Mouse (Mus musculus) embryonic stem cell, embryonic (primary cell): ENCODE measurements at regions not wholly inside any gene's neighbourhood (a gene's known extent, or its start where the extent isn't known, plus 50 kb on each side); places are given as distances from the start of the nearest gene placed in this dataset.
"Not testable (repeated sequence)": the region's sequence is repeated elsewhere in the genome, so short reads cannot be mapped to it uniquely, and the experiment has no call there.

ENCODE experiments used
- CTCF ChIA-PET, 4 experiments: fragments of 300-600 bp in 2 of 4; fragments of 350-600 bp in 2 of 4; sonication (Branson Sonifier 250); formaldehyde crosslinking; loops; one replicate each; lab custom pipeline; 2022; ENCODE audit warnings: inconsistent platforms in 2 of 4; lab: Charles Lee
- POLR2A ChIA-PET, 4 experiments: fragments of 300-600 bp in 2 of 4; fragments of 350-600 bp in 2 of 4; sonication (Branson Sonifier 250); formaldehyde crosslinking; loops; one replicate each; lab custom pipeline; 2022; ENCODE audit warnings: antibody characterized with exemption in 4 of 4, inconsistent platforms in 1 of 4; lab: Charles Lee

GRCm38 (mm10) chr2:84042793-84043192 lies 52.4 kb downstream of the Gm13691 start:
- ChIA-PET CTCF (no interaction called here), POLR2A (no interaction called here)

- ChIA-PET POLR2A (no interaction called here), CTCF (interaction anchor here in 2 of 4 experiments (0.5 to 0.9 kb wide), 2 partner anchors 402 to 1622 kb away, joined by 4 to 8 read pairs; no protein-coding TSS in a partner anchor)
These were observed 58.2 kb downstream of the Gm13691 start for GRCm38 (mm10) chr2:84048398-84049140.

GRCm38 (mm10) chr2:84051883-84052331 lies 61.6 kb downstream of the Gm13691 start:
- CTCF ChIA-PET = no interaction called here
- POLR2A ChIA-PET = no interaction called here

GRCm38 (mm10) chr2:84059246-84059645 lies 68.9 kb downstream of the Gm13691 start:
- POLR2A ChIA-PET = no interaction called here

DNA sequence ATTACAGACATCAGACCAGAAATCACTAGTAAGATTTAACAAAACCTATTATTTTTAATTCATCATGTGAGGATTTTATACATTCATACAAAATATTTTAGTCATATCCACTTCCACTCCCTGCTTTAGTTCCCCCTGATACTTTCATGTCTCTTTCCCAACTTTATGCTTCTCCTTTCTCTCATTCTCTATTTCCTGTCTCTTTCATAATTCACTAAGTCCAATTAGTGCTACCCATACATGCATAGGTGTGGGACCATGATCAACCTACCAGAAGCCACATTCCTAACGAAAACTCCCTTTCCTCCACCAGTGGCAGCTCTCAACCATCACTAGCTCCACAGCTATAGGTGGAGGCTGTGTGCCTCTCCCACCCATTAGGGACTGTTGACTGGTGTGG lies 70.9 kb downstream of the Gm13691 start:
- POLR2A ChIA-PET = no interaction called here
- CTCF ChIA-PET = no interaction called here

More at GRCm38 (mm10) chr2:84059246-84059645, 68.9 kb downstream of the Gm13691 start:
- CTCF ChIA-PET = interaction anchor here in 1 of 4 experiments (0.6 kb wide), 1 partner anchor 216 kb away, joined by 6 read pairs; no protein-coding TSS in a partner anchor

- CTCF ChIA-PET = no interaction called here
- POLR2A ChIA-PET = no interaction called here
These were observed 74.0 kb downstream of the Gm13691 start for GRCm38 (mm10) chr2:84064371-84064770.

DNA sequence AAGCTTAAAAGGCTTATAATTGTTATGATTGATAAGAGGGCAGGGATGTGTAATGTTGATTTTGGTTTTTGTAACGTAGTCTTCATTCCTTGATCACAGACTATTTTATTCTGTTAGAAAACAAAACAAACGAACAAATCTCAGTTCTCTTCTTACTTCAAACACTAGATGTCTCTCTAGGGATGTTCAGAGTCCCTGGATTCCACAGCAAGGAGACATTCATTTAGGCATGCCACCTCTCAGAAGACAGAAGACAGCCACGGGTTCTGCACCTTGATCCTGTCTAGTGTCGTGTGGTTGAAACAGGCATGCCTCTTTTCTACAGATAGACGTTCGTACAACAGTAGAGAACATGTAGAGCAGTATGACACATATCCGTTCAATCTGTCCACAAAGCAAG lies 74.7 kb downstream of the Gm13691 start:
- ChIA-PET POLR2A (no interaction called here), CTCF (no interaction called here)

DNA sequence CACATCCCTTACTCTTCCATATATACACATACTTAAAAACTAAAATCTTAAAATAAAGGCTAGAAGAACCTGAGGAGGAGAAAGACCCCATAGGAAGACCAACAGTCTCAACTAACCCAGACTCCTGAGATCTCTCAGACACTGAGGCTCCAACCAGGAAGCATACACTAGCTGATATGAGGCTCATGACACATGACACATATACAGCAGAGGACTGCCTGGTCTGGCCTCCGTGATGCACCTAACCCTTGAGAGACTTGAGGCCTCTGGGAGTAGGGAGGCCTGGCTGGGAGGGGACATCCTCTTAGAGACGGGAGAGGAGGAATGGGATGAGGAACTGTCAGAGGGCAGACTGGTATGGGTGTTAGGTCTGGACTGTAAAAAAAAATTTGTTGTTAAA lies 75.4 kb downstream of the Gm13691 start:
- ChIA-PET CTCF (no interaction called here), POLR2A (no interaction called here)

DNA sequence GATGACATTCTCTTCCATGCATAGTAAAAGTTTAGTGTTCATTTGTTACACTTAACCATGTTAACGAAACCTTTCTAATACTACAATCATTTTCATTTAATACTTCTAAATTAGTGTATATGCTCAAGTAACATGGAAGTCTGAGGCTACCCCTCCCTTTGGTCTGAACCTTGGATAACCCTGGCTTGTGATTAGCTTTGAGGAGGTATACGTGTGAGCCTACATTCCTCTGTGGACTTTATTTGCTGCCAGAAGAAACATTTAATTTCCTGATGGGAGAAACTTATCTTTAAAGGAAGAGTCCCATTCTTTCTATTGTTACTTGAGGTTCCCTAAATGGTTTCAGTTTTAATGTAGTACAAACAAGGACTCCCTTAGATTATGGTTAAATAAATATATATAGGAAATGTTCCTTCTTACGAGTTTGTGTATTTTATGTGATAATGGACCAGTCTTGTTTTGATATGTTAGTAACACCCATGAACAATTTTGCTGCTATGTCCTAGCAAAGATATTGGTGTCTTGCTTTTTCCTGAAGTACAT lies 75.9 kb downstream of the Gm13691 start:
- CTCF ChIA-PET = interaction anchor here in 1 of 4 experiments (0.6 kb wide), 1 partner anchor 940 kb away, joined by 4 read pairs; no protein-coding TSS in a partner anchor
- POLR2A ChIA-PET = interaction anchor here in 1 of 4 experiments (0.6 kb wide), 1 partner anchor 46 kb away, joined by 3 read pairs; no protein-coding TSS in a partner anchor

GRCm38 (mm10) chr2:84066785-84067526 lies 76.6 kb downstream of the Gm13691 start:
- POLR2A ChIA-PET = interaction anchor here in 1 of 4 experiments (0.6 kb wide), 1 partner anchor 47 kb away, joined by 3 read pairs; no protein-coding TSS in a partner anchor
- CTCF ChIA-PET = interaction anchor here in 1 of 4 experiments (0.6 kb wide), 1 partner anchor 940 kb away, joined by 4 read pairs; no protein-coding TSS in a partner anchor

- CTCF ChIA-PET = no interaction called here
- POLR2A ChIA-PET = no interaction called here
These were observed 78.3 kb downstream of the Gm13691 start for GRCm38 (mm10) chr2:84068617-84069016.

DNA sequence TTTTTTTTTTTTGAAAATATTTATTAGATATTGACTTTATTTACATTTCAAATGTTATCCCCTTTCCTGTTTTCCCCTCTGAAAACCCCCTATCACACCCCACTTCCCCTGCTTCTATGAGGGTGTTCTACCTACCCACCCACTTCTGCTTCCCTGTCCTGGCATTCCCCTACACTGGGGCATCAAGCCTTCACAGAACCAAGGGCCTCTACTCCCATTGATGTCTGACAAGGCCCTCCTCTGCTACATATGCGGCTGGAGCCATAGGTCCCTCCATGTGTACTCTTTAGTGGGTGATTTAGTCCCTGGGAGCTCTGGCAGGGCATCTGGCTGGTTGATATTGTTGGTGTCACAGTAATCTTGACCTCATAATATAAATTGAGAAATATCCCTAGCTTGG lies 79.1 kb downstream of the Gm13691 start:
- CTCF ChIA-PET = interaction anchor here in 1 of 4 experiments (0.7 kb wide), 1 partner anchor 668 kb away, joined by 3 read pairs; no protein-coding TSS in a partner anchor
- POLR2A ChIA-PET = not testable (repeated sequence)

GRCm38 (mm10) chr2:84072881-84073583 lies 82.7 kb downstream of the Gm13691 start:
- POLR2A ChIA-PET = no interaction called here
- CTCF ChIA-PET = no interaction called here

DNA sequence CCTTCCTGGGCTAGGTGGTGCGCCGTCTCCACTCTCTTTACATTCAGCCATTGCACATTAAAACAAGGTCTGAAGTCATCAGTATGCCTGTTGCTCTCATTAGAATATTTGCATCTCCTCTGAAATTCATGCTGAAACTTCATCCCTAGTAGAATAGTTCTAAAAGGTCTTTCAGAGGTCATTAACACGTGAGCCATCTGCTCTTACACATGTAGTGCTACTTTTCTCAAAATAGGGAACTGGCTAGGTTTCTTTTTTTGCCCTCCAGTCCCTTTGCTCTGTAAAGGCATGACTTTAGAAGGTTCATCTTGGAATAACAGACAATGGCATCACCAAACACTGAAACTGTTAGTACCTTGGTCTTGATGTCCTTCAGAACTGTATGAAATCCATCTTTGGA lies 85.6 kb downstream of the Gm13691 start:
- ChIA-PET CTCF (no interaction called here), POLR2A (no interaction called here)

DNA sequence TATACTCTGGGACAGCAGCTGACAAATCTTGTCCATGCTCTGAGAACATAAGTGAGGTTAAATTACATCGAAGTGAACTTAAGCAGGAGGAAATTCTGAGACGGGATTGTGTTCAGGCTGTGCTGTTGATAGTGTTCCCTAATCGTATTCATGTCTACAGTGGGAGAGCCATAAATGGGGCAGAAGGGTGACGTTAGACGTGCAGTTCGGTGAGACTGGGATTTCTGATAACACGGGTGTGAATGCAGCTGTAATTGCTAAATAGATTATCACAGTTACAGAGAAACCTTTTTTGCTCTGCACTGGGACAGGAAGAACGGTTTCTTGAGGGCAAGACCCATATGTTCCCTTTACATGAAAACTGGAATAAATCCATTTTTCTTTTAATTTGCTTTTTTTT lies 88.9 kb downstream of the Gm13691 start:
- POLR2A ChIA-PET = interaction anchor here in 1 of 4 experiments (0.7 kb wide), 1 partner anchor 22 kb away, joined by 3 read pairs; no protein-coding TSS in a partner anchor
- CTCF ChIA-PET = no interaction called here

DNA sequence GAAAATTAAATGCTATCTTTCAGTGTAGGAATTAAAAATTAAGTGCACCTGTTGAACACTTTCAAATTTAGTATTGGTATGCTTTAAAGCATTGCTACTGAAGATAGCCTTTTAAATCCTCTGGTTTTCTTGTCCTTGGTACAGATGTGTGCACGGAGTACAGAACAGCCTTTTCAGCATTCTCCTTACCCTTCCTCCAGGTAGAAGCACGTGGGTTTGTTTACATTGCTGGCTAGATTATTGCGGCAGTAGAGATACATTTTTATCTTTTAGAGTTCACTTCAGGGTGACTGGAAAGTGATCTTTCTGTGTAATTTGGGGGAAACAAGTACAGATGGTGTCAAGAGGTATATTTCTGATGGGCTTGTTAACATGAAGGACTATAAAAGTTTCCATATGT lies 89.9 kb downstream of the Gm13691 start:
- CTCF ChIA-PET = no interaction called here
- POLR2A ChIA-PET = no interaction called here

DNA sequence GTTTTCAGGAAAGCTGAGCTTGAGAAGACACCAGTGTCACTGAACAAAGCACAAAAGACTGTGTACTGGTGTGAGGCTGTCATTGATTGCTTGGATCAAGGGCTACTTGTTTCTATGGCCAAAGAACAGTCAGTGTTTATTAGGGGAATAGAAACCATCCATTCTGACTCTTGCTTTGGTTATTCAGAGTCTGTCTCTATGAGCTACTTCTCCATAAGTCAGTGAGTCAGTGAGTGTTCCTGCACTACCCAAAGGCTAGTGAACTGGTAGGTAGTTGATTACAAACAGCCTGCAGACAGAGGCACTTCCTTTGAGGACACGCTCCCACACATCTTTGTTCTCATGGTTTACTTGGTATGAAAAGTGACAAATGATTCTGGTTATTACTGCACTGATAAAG lies 104.4 kb downstream of the Gm13691 start:
- ChIA-PET CTCF (interaction anchor here in 1 of 4 experiments (0.6 kb wide), 1 partner anchor 360 kb away, joined by 3 read pairs; no protein-coding TSS in a partner anchor), POLR2A (no interaction called here)

- ChIA-PET POLR2A (no interaction called here), CTCF (no interaction called here)
These were observed 108.4 kb downstream of the Gm13691 start for GRCm38 (mm10) chr2:84098746-84099145.

GRCm38 (mm10) chr2:84113562-84113961 lies 123.2 kb downstream of the Gm13691 start:
- ChIA-PET POLR2A (no interaction called here), CTCF (no interaction called here)
